Mouse (Mus musculus) left cerebral cortex, postnatal 4 days (tissue): Measurements from ENCODE around the gene Dpyd. TPM values are rescaled to one million over a fixed set of nuclear protein-coding genes. Genes with fewer than 3 reads are reported as not detected.

Experiments
- DNase-seq: peaks from one replicate; pipeline ENCODE4 v3.0.0-alpha.2; 2022
- intact Hi-C: fragments of 180-260 bp; cut with DNase I; formaldehyde crosslinking; loops from one replicate; pipeline ENCODE4 v1.15.1; 2025
- total RNA-seq, 2 experiments: library from RNA; stranded (reverse); gene quantifications; 2 replicates each; pipeline ENCODE4 v1.2.3; 2021

The Dpyd gene
- total RNA-seq, 2 experiments from 2014 or later: 13.8 to 19.5 TPM

- no peak for DNase-seq
- intact Hi-C loops: no loop called here
Observed at GRCm38 (mm10) chr3:119067221-119067620, 505.3 kb downstream of the Dpyd start.

GRCm38 (mm10) chr3:119086618-119087017 is 524.7 kb downstream of the Dpyd start:
- DNase-seq: no peak

GRCm38 (mm10) chr3:119095223-119095886 is 533.4 kb downstream of the Dpyd start:
- no peak for DNase-seq
- intact Hi-C loops: no loop called here

More at GRCm38 (mm10) chr3:119086618-119087017, 524.7 kb downstream of the Dpyd start:
- intact Hi-C loops: no loop called here

GRCm38 (mm10) chr3:119126003-119126402 is 564.1 kb downstream of the Dpyd start:
- intact Hi-C loops: no loop called here
- DNase-seq: no peak

GRCm38 (mm10) chr3:119128076-119128475 is 566.1 kb downstream of the Dpyd start:
- intact Hi-C loops: no loop called here

GRCm38 (mm10) chr3:119143034-119143433 is 581.1 kb downstream of the Dpyd start:
- intact Hi-C loops: no loop called here
- DNase-seq: no peak

More at GRCm38 (mm10) chr3:119128076-119128475, 566.1 kb downstream of the Dpyd start:
- no peak for DNase-seq

- intact Hi-C loops: no loop called here
- DNase-seq: no peak
Observed at GRCm38 (mm10) chr3:119144788-119145187, 582.9 kb downstream of the Dpyd start.

GRCm38 (mm10) chr3:119154604-119155444 is 592.9 kb downstream of the Dpyd start:
- intact Hi-C loops: no loop called here
- peak; percentile 34 for DNase-seq

GRCm38 (mm10) chr3:119158670-119159069 is 596.7 kb downstream of the Dpyd start:
- no peak for DNase-seq
- intact Hi-C loops: no loop called here

GRCm38 (mm10) chr3:119165691-119166090 is 603.8 kb downstream of the Dpyd start:
- intact Hi-C loops: no loop called here
- DNase-seq: no peak

- DNase-seq: no peak
- intact Hi-C loops: no loop called here
Observed at GRCm38 (mm10) chr3:119168166-119168565, 606.2 kb downstream of the Dpyd start.

- intact Hi-C loops: no loop called here
- DNase-seq: no peak
Observed at GRCm38 (mm10) chr3:119168661-119169060, 606.7 kb downstream of the Dpyd start.

- intact Hi-C loops: no loop called here
- no peak for DNase-seq
Observed at GRCm38 (mm10) chr3:119183261-119183660, 621.3 kb downstream of the Dpyd start.

- DNase-seq: peak; percentile 21
- intact Hi-C loops: no loop called here
Observed at GRCm38 (mm10) chr3:119194071-119194470, 632.1 kb downstream of the Dpyd start.

- no peak for DNase-seq
- intact Hi-C loops: no loop called here
Observed at GRCm38 (mm10) chr3:119195613-119196012, 633.7 kb downstream of the Dpyd start.

GRCm38 (mm10) chr3:119220763-119221412 is 659.0 kb downstream of the Dpyd start:
- DNase-seq: no peak
- intact Hi-C loops: no loop called here

- no peak for DNase-seq
- intact Hi-C loops: no loop called here
Observed at GRCm38 (mm10) chr3:119243181-119243580, 681.3 kb downstream of the Dpyd start.

- peak; percentile 28 for DNase-seq
- intact Hi-C loops: no loop called here
Observed at GRCm38 (mm10) chr3:119256516-119256915, 694.6 kb downstream of the Dpyd start.

- intact Hi-C loops: no loop called here
Observed at GRCm38 (mm10) chr3:119275241-119275640, 713.3 kb downstream of the Dpyd start.

GRCm38 (mm10) chr3:119280671-119281070 is 718.7 kb downstream of the Dpyd start:
- DNase-seq: no peak
- intact Hi-C loops: no loop called here

More at GRCm38 (mm10) chr3:119275241-119275640, 713.3 kb downstream of the Dpyd start:
- DNase-seq: no peak

- no peak for DNase-seq
- intact Hi-C loops: no loop called here
Observed at GRCm38 (mm10) chr3:119314693-119315092, 752.8 kb downstream of the Dpyd start.
